Mouse (Mus musculus) heart, postnatal 0 days (tissue): ENCODE results near the gene Cotl1.

Experiments
- CTCF ChIP-seq: IDR thresholded peaks from 2 replicates; pipeline ENCODE4 v1.5.1; 2016; ENCODE audit warnings: antibody characterized with exemption, control low read depth, low read depth
- EP300 ChIP-seq: IDR thresholded peaks from 2 replicates; pipeline ENCODE4 v1.6.1; 2016; ENCODE audit warnings: antibody characterized with exemption, low read depth

DNA sequence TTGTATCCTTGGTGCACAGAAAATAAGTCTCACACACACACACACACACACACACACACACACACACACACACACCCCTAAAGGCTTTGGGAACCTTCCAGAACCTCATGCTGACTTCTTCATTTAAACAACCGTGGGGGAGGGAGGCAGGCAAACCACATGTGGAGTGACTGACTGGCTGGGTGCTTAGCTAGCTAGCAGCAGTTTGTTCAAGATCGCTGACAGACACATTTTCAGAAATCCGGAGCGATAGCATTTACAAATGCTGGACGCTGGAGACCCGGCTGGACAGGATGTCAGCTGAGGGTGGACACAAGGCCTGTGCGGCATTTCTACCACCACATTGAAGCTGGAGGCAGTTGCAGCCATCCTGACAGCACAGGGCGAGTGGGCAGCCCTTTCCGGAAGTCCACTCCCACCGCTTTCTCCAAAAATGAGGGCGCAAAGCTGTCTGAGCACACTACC, 15.5 kb downstream of the Cotl1 start:
- TF ChIP-seq CTCF (no peak), EP300 (no peak)
